Mouse (Mus musculus): ENCODE measurements around the gene Slc24a2.

Gene Slc24a2

GRCm38 (mm10) chr4:86955448-86955847 is 274.8 kb downstream of the Slc24a2 start:
- no peak for DNase-seq (ENCODE audit: low spot score in 2 of 2)

- no peak for DNase-seq (ENCODE audit: low spot score in 2 of 2)
Measured at GRCm38 (mm10) chr4:86953519-86953918, 276.8 kb downstream of the Slc24a2 start.

DNA sequence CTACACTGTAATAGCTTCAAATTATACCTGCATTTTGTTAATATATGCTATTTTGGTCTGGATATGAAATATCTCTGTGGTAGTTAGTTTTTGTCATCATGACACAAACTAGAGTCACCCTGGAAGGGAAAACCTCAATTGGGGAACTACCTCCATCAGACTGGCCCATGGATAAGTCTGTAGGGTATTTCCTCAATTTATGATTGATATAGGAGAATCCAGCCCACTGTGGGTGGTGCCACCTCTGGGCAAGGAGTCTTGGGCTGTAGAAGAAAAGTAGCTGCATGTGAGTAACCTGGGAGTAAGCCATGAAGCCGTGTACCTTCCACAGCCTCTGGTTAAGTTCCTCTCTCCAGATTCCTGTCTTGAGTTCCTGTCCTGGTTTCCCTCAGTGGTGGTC is 281.5 kb downstream of the Slc24a2 start:
- DNase-seq (ENCODE audit: low spot score in 2 of 2) = no peak

DNA sequence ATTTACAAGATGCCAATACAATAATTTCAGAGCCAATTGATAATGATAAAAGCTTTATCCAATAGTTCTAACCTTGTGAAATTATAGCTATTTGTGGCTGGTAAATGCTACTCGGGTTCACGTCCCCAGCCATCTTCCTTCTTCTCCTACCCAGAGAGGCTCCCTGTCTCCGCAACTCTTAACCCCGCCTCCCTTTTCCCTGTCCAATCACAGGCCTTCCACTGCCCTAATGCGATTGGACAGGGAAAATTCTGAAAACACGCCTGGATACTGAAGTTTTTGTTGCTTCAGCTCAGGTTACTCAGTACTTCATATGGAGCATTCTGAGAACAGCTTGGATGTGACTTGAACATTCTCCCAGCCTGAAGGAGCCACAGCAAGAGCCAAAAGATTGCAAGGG is 287.0 kb downstream of the Slc24a2 start:
- DNase-seq (ENCODE audit: low spot score in 2 of 2) = no peak

DNA sequence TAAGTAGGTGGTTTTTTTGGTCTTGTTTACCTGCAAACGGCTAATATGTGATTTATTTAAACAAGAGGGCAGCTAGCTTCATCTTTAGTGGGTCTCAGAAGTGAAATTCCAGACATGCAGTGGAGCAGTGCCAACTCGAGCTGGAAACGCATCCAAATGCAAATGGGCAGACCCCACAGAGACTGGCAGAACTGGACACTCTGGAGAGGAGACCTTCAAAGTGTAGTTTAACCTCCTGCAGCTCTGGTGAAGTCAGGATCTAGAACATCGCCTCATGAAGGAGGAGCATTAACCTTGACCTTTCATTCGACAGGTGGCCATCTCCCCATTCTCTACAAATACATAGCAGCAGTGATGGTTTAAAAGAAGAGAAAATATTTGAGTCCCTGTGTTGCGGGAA is 287.6 kb downstream of the Slc24a2 start:
- no peak for DNase-seq (ENCODE audit: low spot score in 2 of 2)

- no peak for DNase-seq (ENCODE audit: low spot score in 2 of 2)
Measured at GRCm38 (mm10) chr4:86936706-86937105, 293.6 kb downstream of the Slc24a2 start.

GRCm38 (mm10) chr4:86936217-86936616 is 294.1 kb downstream of the Slc24a2 start:
- DNase-seq (ENCODE audit: low spot score in 2 of 2) = no peak
